In the genomic region with DNA sequence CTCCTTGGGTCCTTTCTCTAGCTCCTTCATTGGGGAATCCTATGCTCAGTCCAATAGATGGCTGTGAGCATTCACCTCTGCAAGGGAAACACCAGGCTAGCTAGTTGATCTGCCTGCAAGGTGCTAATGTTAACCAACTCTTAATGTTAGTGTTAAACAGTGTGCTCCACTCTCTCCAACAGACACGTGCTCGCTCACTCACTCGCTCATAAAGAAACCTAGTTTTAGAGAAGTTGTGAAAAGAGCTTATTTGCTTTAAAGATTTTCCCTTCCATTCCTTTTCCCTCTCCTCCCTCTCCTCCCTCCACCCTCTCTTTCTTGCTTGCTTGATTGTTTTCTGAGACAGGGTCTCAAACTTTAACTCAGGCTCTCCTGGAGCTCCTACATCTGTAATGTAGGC, we compare ENCODE assay signal across 16 mouse cellular contexts.
"Had no signal": no experiment of that assay in that cellular context is flagged by ENCODE, and none has a peak within 500 bp of the region (broad histone marks: within the 10 kb centered on the region; RNA-seq: fewer than 3 reads in every experiment).

No protein-coding gene starts in this region.

- H3K36me3 ChIP-seq: neural tube, embryonic 13.5 days; neural tube, embryonic 15.5 days; stomach, embryonic 15.5 days had no signal

- H3K4me2 ChIP-seq: neural tube, embryonic 13.5 days; neural tube, embryonic 15.5 days; stomach, embryonic 15.5 days had no signal

- DNase-seq: retina, postnatal 1 day; right cerebral cortex, adult 18-20 months; right cerebral cortex, postnatal 14 days; right cerebral cortex, postnatal 25 days; right cerebral cortex, postnatal 4 days; spleen, adult 18-20 months; thymus, adult 18-20 months; thymus, adult 2 months; thymus, postnatal 14 days; thymus, postnatal 25 days; thymus, postnatal 36 days; thymus, postnatal 4 days had no signal

- H3K9me3 ChIP-seq: neural tube, embryonic 13.5 days; neural tube, embryonic 15.5 days; stomach, embryonic 15.5 days had no signal

- H3K27me3 ChIP-seq: neural tube, embryonic 13.5 days; neural tube, embryonic 15.5 days; stomach, embryonic 15.5 days had no signal

- H3K4me3 ChIP-seq: neural tube, embryonic 13.5 days; neural tube, embryonic 15.5 days; stomach, embryonic 15.5 days had no signal

- H3K9ac ChIP-seq: neural tube, embryonic 13.5 days; neural tube, embryonic 15.5 days; stomach, embryonic 15.5 days had no signal

- H3K4me1 ChIP-seq: neural tube, embryonic 15.5 days; stomach, embryonic 15.5 days had no signal

- H3K27ac ChIP-seq: neural tube, embryonic 13.5 days; neural tube, embryonic 15.5 days; stomach, embryonic 15.5 days; stomach, postnatal 0 days had no signal
